Mouse (Mus musculus) lung, embryonic 14.5 days (tissue): ENCODE data around the gene Slc25a42. TPM values are rescaled to one million over a fixed set of nuclear protein-coding genes. Genes with fewer than 3 reads are reported as not detected.
A peak's percentile ranks its signal among the peaks of the same experiment; 100 is the strongest.

Experiments used
- ATAC-seq: fragments of 200-750 bp; cut with Nextera tagmentation; 2 replicates; pipeline ENCODE4 v1.8.0; 2017; ENCODE audit warnings: mild to moderate bottlenecking, moderate TSS enrichment, moderate library complexity; ENCODE audit not compliant: insufficient read depth
- DNase-seq: peaks from one replicate; pipeline ENCODE4 v3.0.0-alpha.2; 2015
- H3K27ac ChIP-seq: fragments of 300-500 bp; sonication (generic); 2 replicates; pipeline ENCODE4 v1.5.1; 2014; ENCODE audit warnings: low read depth, mild to moderate bottlenecking, moderate library complexity
- H3K27me3 ChIP-seq: fragments of 300-500 bp; sonication (generic); 2 replicates; pipeline ENCODE4 v1.6.1; 2014; ENCODE audit warnings: low read length, control low read depth; ENCODE audit not compliant: insufficient read depth
- H3K36me3 ChIP-seq: fragments of 300-500 bp; sonication (generic); 2 replicates; pipeline ENCODE4 v1.6.1; 2014; ENCODE audit warnings: control low read depth; ENCODE audit not compliant: insufficient read depth
- H3K4me1 ChIP-seq: fragments of 300-500 bp; sonication (generic); 2 replicates; pipeline ENCODE4 v1.6.1; 2014; ENCODE audit warnings: antibody characterized with exemption, control low read depth; ENCODE audit not compliant: insufficient read depth
- H3K4me2 ChIP-seq: fragments of 300-500 bp; sonication (generic); 2 replicates; pipeline ENCODE4 v1.6.1; 2014; ENCODE audit warnings: mild to moderate bottlenecking
- H3K4me3 ChIP-seq: fragments of 300-500 bp; sonication (generic); 2 replicates; pipeline ENCODE4 v1.5.1; 2014; ENCODE audit warnings: low read depth, low read length
- H3K9ac ChIP-seq: fragments of 300-500 bp; sonication (generic); 2 replicates; pipeline ENCODE4 v1.6.1; 2014
- H3K9me3 ChIP-seq: fragments of 300-500 bp; sonication (generic); 2 replicates; pipeline ENCODE4 v1.6.1; 2016; ENCODE audit warnings: low read depth, low read length, control low read depth
- CTCF ChIP-seq: IDR thresholded peaks from 2 replicates; pipeline ENCODE4 v1.5.1; 2016; ENCODE audit warnings: antibody characterized with exemption, low read depth
- WGBS: fragments of 180-500 bp; shearing (Covaris S2); extraction: QIAGEN DNeasy Blood & Tissue Kit; methylation state at CpG from one replicate; pipeline ENCODE4 v1.1.7; 2014; 5-methylcytosine and 5-hydroxymethylcytosine counted together
- polyA plus RNA-seq: library from polyadenylated mRNA; unstranded; fragments of >200 nt; fragmentation: Nextera tagmentation; extraction: Ambion mirVana; gene quantifications from 2 replicates; pipeline ENCODE4 v1.2.1, GENCODE M21; 2014

Gene Slc25a42
- polyA plus RNA-seq, 1 experiment from 2014 or later: 3.2 TPM

- WGBS: 84% methylated on average over 4 of the region's 4 CpGs
- H3K4me2 ChIP-seq: no peak overlapping the region
- H3K36me3 ChIP-seq: peaks cover 37% of the 10 kb centered on the region; the same call in 1 of the 2 replicates
- no peaks in the 10 kb centered on the region for H3K27me3 ChIP-seq
- no peaks in the 10 kb centered on the region for H3K4me1 ChIP-seq
- H3K4me3 ChIP-seq: no peak overlapping the region
- no peaks in the 10 kb centered on the region for H3K9me3 ChIP-seq
- ATAC-seq (no peak), DNase-seq (no peak)
- no peak overlapping the region for H3K9ac ChIP-seq
- TF ChIP-seq CTCF: no peak
- no peak overlapping the region for H3K27ac ChIP-seq
Measured at GRCm38 (mm10) chr8:70183194-70183593, 28.9 kb downstream of the Slc25a42 start.

DNA sequence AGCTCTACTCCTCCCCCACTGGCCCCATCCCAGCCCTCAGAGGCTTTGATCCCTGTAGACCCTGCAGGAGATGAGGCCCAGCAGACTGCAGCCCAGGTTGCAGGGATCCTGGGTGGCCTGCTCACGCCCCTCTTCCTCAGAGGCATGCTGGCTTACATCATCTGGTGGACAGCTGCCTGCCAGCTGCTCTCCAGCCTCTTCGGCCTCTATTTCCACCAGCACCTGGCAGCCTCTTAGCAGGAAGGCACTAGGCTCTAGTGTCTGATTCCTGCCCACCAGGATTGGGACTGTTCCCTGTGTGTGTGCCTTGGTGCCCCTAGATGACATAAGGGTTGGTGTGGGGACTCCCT lies 30.2 kb downstream of the Slc25a42 start:
- Histone ChIP-seq H3K4me2 (no peak overlapping the region), H3K27me3 (no peaks in the 10 kb centered on the region), H3K4me1 (no peaks in the 10 kb centered on the region), H3K36me3 (peaks cover 49% of the 10 kb centered on the region; the same call in 1 of the 2 replicates), H3K9me3 (no peaks in the 10 kb centered on the region), H3K9ac (no peak overlapping the region), H3K27ac (no peak overlapping the region), H3K4me3 (no peak overlapping the region)
- no peak for TF ChIP-seq CTCF
- DNase-seq: no peak
- ATAC-seq: no peak
- 49% methylated on average over 2 of the region's 2 CpGs for WGBS

- no peak overlapping the region for H3K4me3 ChIP-seq
- 71% methylated on average over 16 of the region's 16 CpGs for WGBS
- H3K27me3 ChIP-seq: no peaks in the 10 kb centered on the region
- H3K27ac ChIP-seq: no peak overlapping the region
- ATAC-seq (no peak), DNase-seq (no peak)
- TF ChIP-seq CTCF: no peak
- H3K9me3 ChIP-seq: no peaks in the 10 kb centered on the region
- peaks cover 53% of the 10 kb centered on the region; the same call in 1 of the 2 replicates for H3K36me3 ChIP-seq
- no peak overlapping the region for H3K9ac ChIP-seq
- no peak overlapping the region for H3K4me2 ChIP-seq
- no peaks in the 10 kb centered on the region for H3K4me1 ChIP-seq
Measured at GRCm38 (mm10) chr8:70181212-70181902, 30.7 kb downstream of the Slc25a42 start.

DNA sequence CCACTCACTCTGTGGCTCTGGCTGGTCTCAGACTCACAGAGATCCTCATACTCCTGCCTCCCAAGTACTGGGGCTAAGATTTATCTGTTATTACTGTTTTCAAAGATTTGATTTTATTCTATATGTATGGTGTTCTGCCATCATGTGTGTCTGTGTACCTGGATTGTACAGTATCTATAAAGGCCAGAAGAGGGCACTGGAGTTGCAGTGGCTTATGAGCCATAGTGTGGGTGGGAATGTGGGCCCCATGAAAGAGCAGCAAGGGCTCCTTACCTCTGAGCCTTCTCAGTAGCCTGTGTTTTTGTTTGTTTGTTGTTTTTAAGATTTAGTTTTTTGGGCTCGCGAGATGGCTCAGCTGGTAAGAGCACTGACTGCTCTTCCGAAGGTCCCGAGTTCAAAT lies 33.0 kb downstream of the Slc25a42 start:
- H3K9me3 ChIP-seq: no peaks in the 10 kb centered on the region
- H3K4me3 ChIP-seq: no peak overlapping the region
- peak; percentile 57 for TF ChIP-seq CTCF
- H3K9ac ChIP-seq: no peak overlapping the region
- DNase-seq (peak; percentile 15), ATAC-seq (no peak)
- H3K36me3 ChIP-seq: peaks cover 55% of the 10 kb centered on the region
- H3K27me3 ChIP-seq: no peaks in the 10 kb centered on the region
- no peak overlapping the region for H3K4me2 ChIP-seq
- 92% methylated on average over 4 of the region's 4 CpGs for WGBS
- no peaks in the 10 kb centered on the region for H3K4me1 ChIP-seq
- no peak overlapping the region for H3K27ac ChIP-seq

- H3K9me3 ChIP-seq: no peaks in the 10 kb centered on the region
- no peak for TF ChIP-seq CTCF
- H3K4me1 ChIP-seq: 0 out of 2 replicates have a peak, but pooled peaks cover 6% of the 10 kb centered on the region
- no peak for ATAC-seq
- H3K4me2 ChIP-seq: no peak overlapping the region
- no peak overlapping the region for H3K27ac ChIP-seq
- H3K4me3 ChIP-seq: no peak overlapping the region
- H3K36me3 ChIP-seq: peaks cover 58% of the 10 kb centered on the region
- no peaks in the 10 kb centered on the region for H3K27me3 ChIP-seq
- H3K9ac ChIP-seq: no peak overlapping the region
- DNase-seq: no peak
- 83% methylated on average over 2 of the region's 2 CpGs for WGBS
Measured at GRCm38 (mm10) chr8:70178231-70178630, 33.9 kb downstream of the Slc25a42 start.

DNA sequence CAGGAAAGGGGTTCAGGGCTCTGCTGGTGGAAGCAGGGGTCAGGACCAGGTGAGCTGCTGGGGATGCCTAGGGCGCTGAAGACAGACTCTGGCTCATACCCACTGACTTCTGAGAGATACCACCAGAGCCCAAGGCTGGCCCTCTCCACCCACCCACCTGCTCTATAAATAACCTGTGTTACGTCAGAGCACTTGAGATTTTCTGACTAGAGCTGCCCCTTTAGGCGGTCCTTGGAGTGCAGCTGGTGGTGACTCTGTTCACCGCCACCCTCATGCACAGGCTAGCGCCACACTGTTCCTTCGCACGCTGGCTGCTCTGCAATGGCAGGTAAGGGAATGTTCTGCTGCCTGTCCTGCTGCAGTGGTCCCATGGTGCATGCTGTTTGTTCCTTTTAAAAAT lies 38.0 kb downstream of the Slc25a42 start:
- Histone ChIP-seq H3K4me1 (0 out of 2 replicates have a peak, but pooled peaks cover 6% of the 10 kb centered on the region), H3K4me2 (0 out of 2 replicates have a peak overlapping the region, but pooled peaks have one; percentile 29), H3K9ac (peak overlapping the region; percentile 13), H3K27me3 (no peaks in the 10 kb centered on the region), H3K36me3 (peaks cover 26% of the 10 kb centered on the region), H3K9me3 (no peaks in the 10 kb centered on the region), H3K27ac (no peak overlapping the region), H3K4me3 (no peak overlapping the region)
- TF ChIP-seq CTCF: no peak
- no peak for ATAC-seq
- DNase-seq: peak; percentile 53
- 70% methylated on average over 7 of the region's 7 CpGs for WGBS

- Histone ChIP-seq H3K9ac (no peak overlapping the region), H3K36me3 (peaks cover 24% of the 10 kb centered on the region), H3K9me3 (no peaks in the 10 kb centered on the region), H3K4me2 (peak overlapping the region; percentile 63), H3K4me3 (no peak overlapping the region; the same call in 1 of the 2 replicates), H3K27ac (no peak overlapping the region), H3K27me3 (no peaks in the 10 kb centered on the region), H3K4me1 (0 out of 2 replicates have a peak, but pooled peaks cover 6% of the 10 kb centered on the region)
- WGBS: 81% methylated on average over 5 of the region's 5 CpGs
- no peak for ATAC-seq
- DNase-seq: no peak
- no peak for TF ChIP-seq CTCF
Measured at GRCm38 (mm10) chr8:70173320-70173719, 38.8 kb downstream of the Slc25a42 start.
